Mouse (Mus musculus) liver, postnatal 0 days (tissue): ENCODE measurements around the gene Phrf1.

Experiments
- CTCF ChIP-seq: sonication (generic); IDR thresholded peaks from 2 replicates; pipeline ENCODE4 v1.5.1; 2016; ENCODE audit warnings: antibody characterized with exemption, low read depth
- EP300 ChIP-seq: IDR thresholded peaks from 2 replicates; pipeline ENCODE4 v1.6.1; 2016; ENCODE audit warnings: antibody characterized with exemption, low read depth, mild to moderate bottlenecking

- TF ChIP-seq EP300 (no peak), CTCF (no peak)
These were observed 15.5 kb upstream of the Phrf1 start for GRCm38 (mm10) chr7:141213133-141213532.
